ENCODE assay signal across 10 mouse cellular contexts in the genomic region with DNA sequence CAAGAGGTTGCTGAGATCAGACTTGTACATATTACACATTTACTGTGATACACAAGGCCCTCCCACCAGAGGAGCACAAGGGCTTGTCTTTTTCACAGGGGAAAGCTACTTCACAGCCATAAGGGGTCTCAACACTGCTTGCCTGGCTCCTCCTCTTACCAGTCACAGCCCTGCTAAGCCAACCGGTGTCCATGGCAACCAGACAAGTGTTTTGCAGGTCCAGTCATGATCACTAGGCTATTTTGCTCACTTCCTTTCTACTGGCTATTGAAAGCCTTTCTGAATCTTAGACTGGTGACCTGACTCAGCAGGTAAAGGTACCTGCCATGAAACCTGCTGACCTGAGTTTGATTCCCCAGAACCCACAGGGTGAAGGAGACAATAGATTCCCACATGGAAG.
DNase-seq lines count a peak whose midpoint lies in the region; ATAC-seq and TF ChIP-seq lines count a peak whose summit lies in the region.
"Had no signal": no experiment of that assay in that cellular context is flagged by ENCODE, and none has a peak within 500 bp of the region (broad histone marks: within the 10 kb centered on the region; RNA-seq: fewer than 3 reads in every experiment).

No protein-coding gene starts in this region.

- H3K36me3 ChIP-seq in CH12.LX (replicated peaks in 1 of 2; ENCODE audit: control insufficient read depth in 1 of 2, insufficient read depth in 1 of 2, low read length in 1 of 2) = peaks cover 29 to 95% of the 10 kb centered on the region in 2 experiments
- H3K36me3 ChIP-seq in hindbrain, embryonic 10.5 days = no peaks in the 10 kb centered on the region
- no peaks in the 10 kb centered on the region for H3K36me3 ChIP-seq in midbrain, embryonic 12.5 days
- no peaks in the 10 kb centered on the region for H3K36me3 ChIP-seq in kidney, embryonic 15.5 days
- H3K36me3 ChIP-seq: heart, embryonic 15.5 days had no signal

- peak; percentile 79 for ATAC-seq in midbrain, embryonic 12.5 days (ENCODE audit: low FRiP score, low read depth)
- ATAC-seq in cerebellum, adult (ENCODE audit: insufficient number of reproducible peaks, low FRiP score, low TSS enrichment) = no peak
- ATAC-seq in kidney, embryonic 15.5 days (replicated peaks; ENCODE audit: low FRiP score) = no peak

- no peak for TF ChIP-seq RAD21 in CH12.LX (IDR thresholded peaks at IDR 0.05; ENCODE audit: low read depth, low read length)

- no peaks in the 10 kb centered on the region for H3K27me3 ChIP-seq in CH12.LX (replicated peaks)
- H3K27me3 ChIP-seq in hindbrain, embryonic 10.5 days (ENCODE audit: insufficient read depth, poor library complexity, severe bottlenecking) = no peaks in the 10 kb centered on the region
- no peaks in the 10 kb centered on the region for H3K27me3 ChIP-seq in midbrain, embryonic 12.5 days
- H3K27me3 ChIP-seq in kidney, embryonic 15.5 days = no peaks in the 10 kb centered on the region

- H3K4me1 ChIP-seq in CH12.LX (ENCODE audit: control insufficient read depth in 1 of 2, insufficient read depth in 2 of 2) = peaks cover 23 to 77% of the 10 kb centered on the region in 2 experiments
- peaks cover 75% of the 10 kb centered on the region for H3K4me1 ChIP-seq in hindbrain, embryonic 10.5 days (replicated peaks)
- H3K4me1 ChIP-seq in midbrain, embryonic 12.5 days = peaks cover 52% of the 10 kb centered on the region
- peaks cover 38% of the 10 kb centered on the region for H3K4me1 ChIP-seq in kidney, embryonic 15.5 days

- WGBS in hindbrain, embryonic 10.5 days = 33% methylated on average over 1 of the region's 1 CpGs
- WGBS in midbrain, embryonic 12.5 days = 20% methylated on average over 1 of the region's 1 CpGs
- WGBS in kidney, embryonic 15.5 days = 57% methylated on average over 1 of the region's 1 CpGs

- H3K4me3 ChIP-seq in CH12.LX (replicated peaks in 1 of 3; ENCODE audit: low read depth in 2 of 3, low read length in 2 of 3, poor library complexity in 1 of 3) = no peak overlapping the region
- no peak overlapping the region for H3K4me3 ChIP-seq in hindbrain, embryonic 10.5 days
- no peak overlapping the region for H3K4me3 ChIP-seq in midbrain, embryonic 12.5 days
- no peak overlapping the region for H3K4me3 ChIP-seq in kidney, embryonic 15.5 days (replicated peaks)
- H3K4me3 ChIP-seq: heart, embryonic 15.5 days had no signal

- TF ChIP-seq EP300 in CH12.LX (IDR thresholded peaks at IDR 0.05; ENCODE audit: low read length) = no peak

- no peak overlapping the region for H3K4me2 ChIP-seq in CH12.LX (ENCODE audit: insufficient read depth, low read depth, poor library complexity, severe bottlenecking)
- H3K4me2 ChIP-seq in midbrain, embryonic 12.5 days (replicated peaks) = no peak overlapping the region
- no peak overlapping the region for H3K4me2 ChIP-seq in kidney, embryonic 15.5 days
- H3K4me2 ChIP-seq: heart, embryonic 15.5 days had no signal

- no peak for TF ChIP-seq CTCF in CH12.LX (conservative IDR thresholded peaks at IDR 0.05 in 1 of 2, IDR thresholded peaks at IDR 0.05 in 1 of 2; ENCODE audit: low read depth in 2 of 2, low read length in 2 of 2)

- TF ChIP-seq POLR2A in CH12.LX (IDR thresholded peaks at IDR 0.05; ENCODE audit: low read depth, low read length) = no peak

- H3K27ac ChIP-seq in CH12.LX (ENCODE audit: insufficient read depth, low read depth) = no peak overlapping the region
- peak overlapping the region; percentile 35; the same call in 1 of the 2 replicates for H3K27ac ChIP-seq in hindbrain, embryonic 10.5 days
- H3K27ac ChIP-seq in midbrain, embryonic 12.5 days (replicated peaks) = peak overlapping the region; percentile 63
- H3K27ac ChIP-seq in kidney, embryonic 15.5 days = no peak overlapping the region
- H3K27ac ChIP-seq: heart, embryonic 15.5 days had no signal

- no peaks in the 10 kb centered on the region for H3K9me3 ChIP-seq in CH12.LX (replicated peaks; ENCODE audit: low read length)
- H3K9me3 ChIP-seq in hindbrain, embryonic 10.5 days = no peaks in the 10 kb centered on the region
- no peaks in the 10 kb centered on the region for H3K9me3 ChIP-seq in midbrain, embryonic 12.5 days
- H3K9me3 ChIP-seq in kidney, embryonic 15.5 days (replicated peaks) = no peaks in the 10 kb centered on the region
- H3K9me3 ChIP-seq: heart, embryonic 15.5 days had no signal

- no peak overlapping the region for H3K9ac ChIP-seq in CH12.LX (ENCODE audit: insufficient read depth, low read depth)
- no peak overlapping the region for H3K9ac ChIP-seq in midbrain, embryonic 12.5 days (replicated peaks)
- H3K9ac ChIP-seq in kidney, embryonic 15.5 days = no peak overlapping the region
- H3K9ac ChIP-seq: heart, embryonic 15.5 days had no signal

- H3K79me2 ChIP-seq in CH12.LX (replicated peaks; ENCODE audit: control insufficient read depth, extremely low read depth, insufficient read depth, poor library complexity, severe bottlenecking) = peaks cover 10% of the 10 kb centered on the region

- DNase-seq in CH12.LX (ENCODE audit: extremely low read depth) = peak; percentile 54
- peak; percentile 67 for DNase-seq in brain, adult 2 months (ENCODE audit: low read depth, low spot score)
- peak; percentile 66 for DNase-seq in hindbrain, embryonic 10.5 days (ENCODE audit: low spot score)
- no peak for DNase-seq in heart, adult 8-10 months (ENCODE audit: low spot score)
- DNase-seq in layer of hippocampus, adult 18-20 months (ENCODE audit: low spot score in 2 of 2) = no peak
- DNase-seq: thymus, adult 18-20 months had no signal

- in situ Hi-C loops in CH12.LX (cut with MboI; ENCODE audit: low pct_ligation_motif_present, low pct_unique_long_range_greater_than_20kb, low sequenced_read_pairs) = no loop called here

- dilution Hi-C loops in CH12.LX (cut with MboI; ENCODE audit: extremely low pct_ligation_motif_present, extremely low pct_unique_long_range_greater_than_20kb, low sequenced_read_pairs) = no loop called here

TF ChIP-seq in CH12.LX, 34 proteins besides CTCF, POLR2A, EP300 and RAD21:
- TF ChIP-seq POLR2AphosphoS2 (IDR thresholded peaks at IDR 0.05; ENCODE audit: low read depth, low read length) (no peak), KAT2A (IDR thresholded peaks at IDR 0.05; ENCODE audit: insufficient replicate concordance, low read length) (no peak)

Comparison
In these comparisons a context has a peak if more than half of its experiments do, and no peak if none do; other contexts are left out.
1. DNase-seq: peak in CH12.LX (single experiment), brain, adult 2 months (single experiment) and hindbrain, embryonic 10.5 days (single experiment); none in heart, adult 8-10 months (single experiment) and layer of hippocampus, adult 18-20 months (0 of 2).
2. H3K27ac ChIP-seq: peak in hindbrain, embryonic 10.5 days (single experiment) and midbrain, embryonic 12.5 days (single experiment); none in CH12.LX (single experiment) and kidney, embryonic 15.5 days (single experiment).